Mouse (Mus musculus): ENCODE measurements around the gene Epha6.
"Not testable (repeated sequence)": the region's sequence is repeated elsewhere in the genome, so short reads cannot be mapped to it uniquely, and the experiment has no call there.

Gene Epha6

GRCm38 (mm10) chr16:60070457-60071112 lies 534.7 kb downstream of the Epha6 start:
- in situ Hi-C loops (cut with MboI; ENCODE audit: low pct_unique_long_range_greater_than_20kb in 1 of 2, low sequenced_read_pairs in 2 of 2, unreplicated experiment in 1 of 2): no loop called here

GRCm38 (mm10) chr16:60043809-60044208 lies 561.5 kb downstream of the Epha6 start:
- in situ Hi-C loops (cut with MboI; ENCODE audit: low pct_unique_long_range_greater_than_20kb in 1 of 2, low sequenced_read_pairs in 2 of 2, unreplicated experiment in 1 of 2): no loop called here

- in situ Hi-C loops (cut with MboI; ENCODE audit: low pct_unique_long_range_greater_than_20kb in 1 of 2, low sequenced_read_pairs in 2 of 2, unreplicated experiment in 1 of 2): no loop called here
Measured at GRCm38 (mm10) chr16:60028381-60028780, 577.0 kb downstream of the Epha6 start.

- in situ Hi-C loops (cut with MboI; ENCODE audit: low pct_unique_long_range_greater_than_20kb in 1 of 2, low sequenced_read_pairs in 2 of 2, unreplicated experiment in 1 of 2): no loop called here
Measured at GRCm38 (mm10) chr16:60006857-60007568, 598.3 kb downstream of the Epha6 start.

- in situ Hi-C loops (cut with MboI; ENCODE audit: low pct_unique_long_range_greater_than_20kb in 1 of 2, low sequenced_read_pairs in 2 of 2, unreplicated experiment in 1 of 2): no loop called here
Measured at GRCm38 (mm10) chr16:59969816-59970215, 635.5 kb downstream of the Epha6 start.

- in situ Hi-C loops (cut with MboI; ENCODE audit: low pct_unique_long_range_greater_than_20kb in 1 of 2, low sequenced_read_pairs in 2 of 2, unreplicated experiment in 1 of 2): no loop called here
Measured at GRCm38 (mm10) chr16:59955731-59956130, 649.6 kb downstream of the Epha6 start.

- in situ Hi-C loops (cut with MboI; ENCODE audit: low pct_unique_long_range_greater_than_20kb in 1 of 2, low sequenced_read_pairs in 2 of 2, unreplicated experiment in 1 of 2): no loop called here
Measured at GRCm38 (mm10) chr16:59923696-59924095, 681.6 kb downstream of the Epha6 start.

GRCm38 (mm10) chr16:59880073-59880472 lies 725.3 kb downstream of the Epha6 start:
- in situ Hi-C loops (cut with MboI; ENCODE audit: low pct_unique_long_range_greater_than_20kb in 1 of 2, low sequenced_read_pairs in 2 of 2, unreplicated experiment in 1 of 2): no loop called here

GRCm38 (mm10) chr16:59871792-59872191 lies 733.5 kb downstream of the Epha6 start:
- in situ Hi-C loops (cut with MboI; ENCODE audit: low pct_unique_long_range_greater_than_20kb in 1 of 2, low sequenced_read_pairs in 2 of 2, unreplicated experiment in 1 of 2): no loop called here

- in situ Hi-C loops (cut with MboI; ENCODE audit: low pct_unique_long_range_greater_than_20kb in 1 of 2, low sequenced_read_pairs in 2 of 2, unreplicated experiment in 1 of 2): no loop called here
Measured at GRCm38 (mm10) chr16:59854160-59854717, 751.1 kb downstream of the Epha6 start.

- in situ Hi-C loops (cut with MboI; ENCODE audit: low pct_unique_long_range_greater_than_20kb in 1 of 2, low sequenced_read_pairs in 2 of 2, unreplicated experiment in 1 of 2): no loop called here
Measured at GRCm38 (mm10) chr16:59852689-59853088, 752.6 kb downstream of the Epha6 start.

GRCm38 (mm10) chr16:59846574-59846973 lies 758.8 kb downstream of the Epha6 start:
- in situ Hi-C loops (cut with MboI; ENCODE audit: low pct_unique_long_range_greater_than_20kb in 1 of 2, low sequenced_read_pairs in 2 of 2, unreplicated experiment in 1 of 2): no loop called here

GRCm38 (mm10) chr16:59836778-59837177 lies 768.6 kb downstream of the Epha6 start:
- in situ Hi-C loops (cut with MboI; ENCODE audit: low pct_unique_long_range_greater_than_20kb in 1 of 2, low sequenced_read_pairs in 2 of 2, unreplicated experiment in 1 of 2): no loop called here

- in situ Hi-C loops (cut with MboI; ENCODE audit: low pct_unique_long_range_greater_than_20kb in 1 of 2, low sequenced_read_pairs in 2 of 2, unreplicated experiment in 1 of 2): no loop called here
Measured at GRCm38 (mm10) chr16:59836304-59836703, 769.0 kb downstream of the Epha6 start.

- in situ Hi-C loops (cut with MboI; ENCODE audit: low pct_unique_long_range_greater_than_20kb in 1 of 2, low sequenced_read_pairs in 2 of 2, unreplicated experiment in 1 of 2): no loop called here
Measured at GRCm38 (mm10) chr16:59832468-59832867, 772.9 kb downstream of the Epha6 start.

GRCm38 (mm10) chr16:59829655-59830054 lies 775.7 kb downstream of the Epha6 start:
- in situ Hi-C loops (cut with MboI; ENCODE audit: low pct_unique_long_range_greater_than_20kb in 1 of 2, low sequenced_read_pairs in 2 of 2, unreplicated experiment in 1 of 2): no loop called here

GRCm38 (mm10) chr16:59799790-59800189 lies 805.5 kb downstream of the Epha6 start:
- in situ Hi-C loops (cut with MboI; ENCODE audit: low pct_unique_long_range_greater_than_20kb in 1 of 2, low sequenced_read_pairs in 2 of 2, unreplicated experiment in 1 of 2): not testable (repeated sequence)

GRCm38 (mm10) chr16:59772297-59772696 lies 833.0 kb downstream of the Epha6 start:
- in situ Hi-C loops (cut with MboI; ENCODE audit: low pct_unique_long_range_greater_than_20kb in 1 of 2, low sequenced_read_pairs in 2 of 2, unreplicated experiment in 1 of 2): no loop called here

- in situ Hi-C loops (cut with MboI; ENCODE audit: low pct_unique_long_range_greater_than_20kb in 1 of 2, low sequenced_read_pairs in 2 of 2, unreplicated experiment in 1 of 2): no loop called here
Measured at GRCm38 (mm10) chr16:59770421-59770820, 834.9 kb downstream of the Epha6 start.

- in situ Hi-C loops (cut with MboI; ENCODE audit: low pct_unique_long_range_greater_than_20kb in 1 of 2, low sequenced_read_pairs in 2 of 2, unreplicated experiment in 1 of 2): no loop called here
Measured at GRCm38 (mm10) chr16:59769936-59770335, 835.4 kb downstream of the Epha6 start.

All from mouse embryonic stem cell (cell line).